Mouse (Mus musculus): ENCODE measurements around the gene Bach2.

Gene Bach2

DNA sequence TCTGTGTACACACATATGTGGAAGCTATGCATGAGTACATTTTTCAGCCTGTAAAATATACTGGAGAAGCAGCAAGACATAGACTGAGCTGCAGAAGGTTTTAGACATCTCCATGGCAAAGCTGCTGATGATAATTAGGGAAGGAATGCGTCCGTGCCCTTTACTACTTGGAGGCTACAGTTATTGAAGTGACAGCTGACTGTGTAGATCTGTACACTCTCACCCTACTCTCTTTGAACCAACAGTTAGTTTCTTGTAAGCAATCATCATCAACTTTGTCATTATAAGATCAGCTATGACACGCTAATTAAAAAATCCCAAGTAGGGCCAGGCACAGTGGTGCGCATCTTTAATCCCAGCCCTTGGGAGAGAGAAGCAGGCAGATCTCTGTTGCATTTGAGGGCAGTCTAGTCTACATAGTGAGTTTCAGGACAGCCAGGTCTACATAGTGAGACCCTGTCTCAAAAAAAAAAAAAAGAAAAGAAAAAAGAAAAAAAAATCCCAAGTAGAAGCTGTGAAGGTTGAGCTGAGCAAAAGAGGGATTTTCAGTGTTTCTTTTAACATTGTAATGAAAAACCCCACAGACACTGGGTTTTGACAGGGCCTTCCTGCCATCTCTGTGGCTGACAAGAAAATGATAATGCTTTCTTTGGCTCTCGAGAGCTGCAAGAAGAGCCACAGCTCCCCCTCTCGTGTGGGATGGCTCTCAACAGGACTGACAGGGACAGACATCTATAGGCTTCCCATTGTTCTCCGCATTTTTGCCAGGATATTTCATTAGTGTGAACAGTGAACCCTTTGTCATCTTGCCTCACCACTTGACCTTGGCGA is 322.3 kb downstream of the Bach2 start:
- intact Hi-C loops (cut with DNase I), result no loop called here

DNA sequence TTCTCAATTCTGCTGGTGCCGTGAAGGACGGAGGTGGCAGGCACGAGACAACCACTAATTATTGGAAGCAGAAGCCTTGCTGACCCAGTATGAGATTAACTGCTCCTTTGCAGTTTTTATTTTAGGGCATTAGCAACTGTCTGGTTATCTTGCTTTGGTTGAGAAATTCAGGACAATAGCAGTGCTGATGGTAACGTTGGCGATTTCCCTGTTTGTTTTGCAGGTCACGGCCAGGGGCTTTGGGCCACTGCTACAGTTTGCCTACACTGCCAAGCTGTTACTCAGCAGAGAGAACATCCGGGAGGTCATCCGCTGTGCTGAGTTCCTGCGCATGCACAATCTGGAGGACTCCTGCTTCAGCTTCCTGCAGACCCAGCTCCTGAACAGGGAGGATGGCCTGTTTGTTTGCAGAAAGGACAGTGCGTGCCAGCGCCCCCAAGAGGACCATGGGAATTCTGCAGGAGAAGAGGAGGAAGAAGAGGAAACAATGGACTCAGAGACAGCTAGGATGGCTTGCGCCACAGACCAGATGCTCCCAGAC is 323.0 kb downstream of the Bach2 start:
- intact Hi-C loops (cut with DNase I), result no loop called here

DNA sequence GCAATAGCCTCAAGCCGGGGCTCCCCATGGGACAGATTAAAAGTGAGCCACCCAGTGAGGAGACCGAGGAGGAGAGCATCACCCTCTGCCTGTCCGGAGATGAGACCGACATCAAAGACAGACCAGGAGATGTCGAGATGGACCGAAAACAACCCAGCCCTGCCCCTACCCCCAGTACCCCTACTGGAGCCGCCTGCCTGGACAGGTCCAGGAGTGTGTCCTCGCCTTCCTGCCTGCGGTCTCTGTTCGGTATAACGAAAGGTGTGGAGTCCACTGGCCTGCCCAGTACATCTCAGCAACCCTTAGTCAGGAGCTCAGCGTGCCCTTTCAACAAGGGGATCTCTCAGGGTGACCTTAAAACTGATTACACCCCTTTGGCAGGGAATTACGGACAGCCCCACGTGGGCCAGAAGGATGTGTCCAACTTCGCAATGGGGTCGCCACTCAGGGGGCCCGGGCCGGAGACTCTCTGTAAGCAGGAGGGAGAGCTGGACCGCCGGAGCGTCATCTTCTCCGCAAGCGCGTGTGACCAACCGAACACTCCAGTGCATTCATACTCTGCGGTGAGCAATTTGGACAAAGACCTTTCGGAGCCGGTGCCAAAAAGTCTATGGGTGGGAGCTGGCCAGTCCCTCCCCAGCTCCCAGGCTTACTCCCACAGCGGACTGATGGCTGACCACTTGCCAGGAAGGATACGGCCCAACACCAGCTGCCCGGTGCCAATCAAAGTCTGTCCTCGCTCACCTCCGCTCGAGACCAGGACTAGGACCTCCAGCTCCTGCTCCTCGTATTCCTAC is 323.9 kb downstream of the Bach2 start:
- intact Hi-C loops (cut with DNase I), result no loop called here

DNA sequence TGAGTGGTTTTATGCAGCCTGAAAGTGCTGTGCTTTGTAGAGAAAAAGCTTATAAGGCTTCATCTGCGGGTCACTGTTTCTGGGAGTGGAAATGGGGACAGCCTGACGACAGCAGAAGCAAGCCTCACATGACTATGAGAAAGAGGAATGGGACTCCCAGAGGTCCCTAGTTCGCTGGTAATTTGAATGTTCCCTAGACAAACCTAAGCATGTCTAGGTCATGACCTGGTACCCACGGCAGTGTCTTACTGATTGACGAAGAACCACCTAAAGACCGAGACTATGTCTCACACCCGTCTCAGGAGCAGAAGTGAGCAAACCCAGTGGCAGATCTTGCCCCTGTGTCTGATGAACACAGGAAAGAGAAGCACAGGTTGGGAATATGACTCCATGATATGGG is 325.8 kb downstream of the Bach2 start:
- intact Hi-C loops (cut with DNase I), result no loop called here

DNA sequence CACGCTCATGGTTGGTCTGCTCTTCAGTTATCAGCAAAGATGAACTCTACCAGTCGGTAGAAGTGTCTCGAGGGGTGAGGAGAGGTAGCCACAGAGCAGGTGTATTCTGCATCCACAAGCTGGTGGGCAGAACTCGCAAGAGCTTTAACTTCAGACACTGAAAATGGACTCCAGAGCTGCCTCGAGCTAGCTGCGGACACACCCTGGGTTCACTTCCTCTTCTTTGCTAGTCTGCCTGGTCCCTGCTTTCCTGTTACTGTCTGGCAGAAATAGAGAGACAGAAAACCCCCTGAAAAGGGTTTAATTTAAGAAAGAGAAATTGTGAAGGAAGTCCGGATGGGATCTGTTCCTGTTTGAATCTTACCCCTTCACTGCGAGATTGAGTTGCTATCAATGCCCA is 326.3 kb downstream of the Bach2 start:
- intact Hi-C loops (cut with DNase I), result no loop called here

DNA sequence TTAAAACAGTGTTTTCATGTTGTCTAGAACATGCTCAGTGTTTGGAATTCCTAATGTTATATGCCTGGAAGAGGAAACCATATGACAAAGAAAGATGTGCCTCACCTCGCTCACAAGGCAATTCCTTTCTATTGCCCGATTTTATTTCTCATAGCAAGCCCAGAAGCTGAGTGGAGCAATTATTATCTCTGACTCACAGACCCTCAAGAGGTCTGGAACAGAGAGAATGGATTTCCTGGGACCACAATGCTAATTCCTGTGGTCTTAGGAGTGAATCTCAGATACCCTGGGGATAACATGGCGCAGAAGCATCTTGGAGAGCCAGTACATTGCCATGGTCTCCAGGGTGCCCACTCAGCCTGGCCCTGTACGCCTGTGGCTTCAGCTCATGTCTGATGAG is 330.4 kb downstream of the Bach2 start:
- intact Hi-C loops (cut with DNase I), result no loop called here

DNA sequence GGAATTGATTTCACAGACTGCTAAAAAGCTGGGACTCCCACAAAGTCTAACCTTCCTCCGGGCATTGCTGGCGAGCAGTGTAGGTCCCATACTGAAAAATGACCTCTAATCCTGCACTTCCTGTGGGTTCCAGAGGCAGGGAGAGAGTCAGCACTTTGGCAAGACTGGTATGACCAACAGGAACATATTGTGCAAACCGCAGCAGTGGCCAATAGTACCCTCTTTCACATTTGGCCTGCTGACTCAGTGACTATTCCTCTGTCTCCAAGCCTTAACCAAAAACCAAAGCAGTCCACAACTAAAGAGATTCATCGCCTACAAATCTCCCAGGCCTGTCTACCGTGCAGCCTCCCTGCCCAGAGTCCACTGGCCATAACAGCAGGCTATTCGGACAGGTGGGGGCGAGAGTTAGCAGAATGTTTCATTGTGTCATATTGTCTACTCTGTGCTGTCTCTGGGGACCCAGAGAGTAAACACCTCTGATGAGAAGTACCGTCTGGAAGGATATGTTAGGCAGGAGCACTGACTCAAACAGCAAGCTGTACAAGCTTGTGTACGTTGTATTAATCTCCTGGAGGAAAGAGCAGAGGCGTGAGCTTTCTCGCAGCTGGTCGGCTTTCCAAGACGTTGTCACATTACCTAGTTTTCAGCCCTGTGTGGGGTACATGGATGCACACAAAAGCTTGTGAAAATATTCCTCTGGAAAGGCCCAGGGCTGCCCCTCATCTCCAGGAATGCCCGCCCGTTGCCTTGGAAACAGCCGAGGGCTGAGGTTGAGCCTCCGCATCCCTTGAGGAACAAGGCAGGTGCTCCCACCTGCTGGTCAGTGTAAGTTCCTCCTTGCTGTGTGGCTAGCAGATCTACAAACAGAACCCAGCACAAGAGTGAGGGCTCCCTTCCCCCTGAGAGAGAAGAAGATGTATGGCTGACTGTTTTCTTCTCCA is 331.7 kb downstream of the Bach2 start:
- intact Hi-C loops (cut with DNase I), result loop anchor here (10.0 kb wide), 1 partner anchor 325 kb away; no protein-coding TSS in a partner anchor

GRCm38 (mm10) chr4:32570939-32571317 is 332.3 kb downstream of the Bach2 start:
- intact Hi-C loops (cut with DNase I), result loop anchor here (10.0 kb wide), 1 partner anchor 326 kb away; no protein-coding TSS in a partner anchor

GRCm38 (mm10) chr4:32571441-32571840 is 332.8 kb downstream of the Bach2 start:
- intact Hi-C loops (cut with DNase I), result loop anchor here (10.0 kb wide), 1 partner anchor 327 kb away; no protein-coding TSS in a partner anchor

GRCm38 (mm10) chr4:32572118-32572517 is 333.5 kb downstream of the Bach2 start:
- intact Hi-C loops (cut with DNase I), result loop anchor here (1.0 to 10.0 kb wide), 2 partner anchors 327 to 517 kb away; no protein-coding TSS in a partner anchor

GRCm38 (mm10) chr4:32573586-32573985 is 335.0 kb downstream of the Bach2 start:
- intact Hi-C loops (cut with DNase I), result loop anchor here (10.0 kb wide), 1 partner anchor 329 kb away; no protein-coding TSS in a partner anchor

- intact Hi-C loops (cut with DNase I), result loop anchor here (10.0 kb wide), 1 partner anchor 330 kb away; no protein-coding TSS in a partner anchor
Observed at GRCm38 (mm10) chr4:32574604-32575003, 336.0 kb downstream of the Bach2 start.

- intact Hi-C loops (cut with DNase I), result loop anchor here (10.0 kb wide), 1 partner anchor 330 kb away; no protein-coding TSS in a partner anchor
Observed at GRCm38 (mm10) chr4:32575165-32575564, 336.6 kb downstream of the Bach2 start.

GRCm38 (mm10) chr4:32579850-32580249 is 341.2 kb downstream of the Bach2 start:
- intact Hi-C loops (cut with DNase I), result loop anchor here (10.0 kb wide), 1 partner anchor 335 kb away; no protein-coding TSS in a partner anchor

- intact Hi-C loops (cut with DNase I), result no loop called here
Observed at GRCm38 (mm10) chr4:32584181-32584580, 345.6 kb downstream of the Bach2 start.

DNA sequence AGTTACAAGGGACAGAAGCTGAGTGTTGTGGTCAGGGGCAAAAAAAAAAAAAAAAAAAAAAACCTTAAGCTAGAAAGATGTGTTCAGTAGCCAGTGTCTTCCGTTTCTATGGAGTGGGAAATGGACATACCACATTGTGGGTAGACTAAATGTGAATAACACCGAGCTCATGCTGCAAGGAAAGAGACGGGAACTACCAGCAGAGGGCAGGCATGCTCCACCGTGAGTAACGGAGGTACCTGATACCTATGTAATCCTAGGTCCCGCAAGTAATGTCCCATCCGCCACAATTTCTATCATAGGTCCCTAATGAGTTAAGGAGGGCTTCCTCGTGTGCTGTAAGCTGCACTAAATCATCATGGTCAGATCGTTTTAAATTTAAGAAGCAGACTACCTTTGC is 348.0 kb downstream of the Bach2 start:
- intact Hi-C loops (cut with DNase I), result no loop called here

DNA sequence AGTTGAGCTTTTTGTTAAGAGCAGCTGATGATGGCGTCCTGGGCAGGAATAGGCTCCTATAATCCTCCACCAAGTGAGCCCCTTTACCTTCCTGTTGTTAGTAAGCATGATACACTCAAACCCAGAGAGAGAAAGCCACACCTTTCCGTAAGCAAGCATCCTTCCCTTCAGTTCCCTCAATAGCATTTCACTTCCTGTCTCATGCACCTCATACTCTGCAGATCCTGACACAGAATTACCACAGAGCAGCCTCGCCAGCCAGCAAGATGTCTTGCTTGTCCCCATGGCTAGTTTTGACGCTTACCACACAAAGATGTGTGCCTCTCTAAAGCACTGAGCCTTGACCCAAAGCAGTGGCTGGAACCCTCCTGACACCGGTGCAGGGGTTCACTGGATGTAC is 348.9 kb downstream of the Bach2 start:
- intact Hi-C loops (cut with DNase I), result no loop called here

- intact Hi-C loops (cut with DNase I), result no loop called here
Observed at GRCm38 (mm10) chr4:32588237-32588636, 349.6 kb downstream of the Bach2 start.

- intact Hi-C loops (cut with DNase I), result no loop called here
Observed at GRCm38 (mm10) chr4:32601135-32601534, 362.5 kb downstream of the Bach2 start.

GRCm38 (mm10) chr4:32602660-32603059 is 364.1 kb downstream of the Bach2 start, which contains the start of gene Gja10:
Gene Gja10 (minus strand): TSS chr4:32602760.
- intact Hi-C loops (cut with DNase I), result no loop called here

Measured in adrenal gland (tissue).